Mouse (Mus musculus) embryonic facial prominence, embryonic 14.5 days (tissue): ENCODE data around the gene Kctd11. TPM values are rescaled to one million over a fixed set of nuclear protein-coding genes. Genes with fewer than 3 reads are reported as not detected.
"Not testable (repeated sequence)": the region's sequence is repeated elsewhere in the genome, so short reads cannot be mapped to it uniquely, and the experiment has no call there.

Experiments
- ATAC-seq: fragments of 200-750 bp; cut with Nextera tagmentation; 2 replicates; pipeline ENCODE4 v1.8.0; 2017; ENCODE audit warnings: low read depth, moderate number of reproducible peaks, moderate TSS enrichment
- DNase-seq: peaks from one replicate; pipeline ENCODE4 v3.0.0-alpha.2; 2015; ENCODE audit warnings: low spot score
- H3K27ac ChIP-seq: fragments of 300-500 bp; sonication (generic); replicated peaks from 2 replicates; pipeline ENCODE4 v1.5.1; 2014; ENCODE audit warnings: low read depth, mild to moderate bottlenecking, low read length, moderate library complexity
- H3K27me3 ChIP-seq: fragments of 300-500 bp; sonication (generic); replicated peaks from 2 replicates; pipeline ENCODE4 v1.6.1; 2014; ENCODE audit warnings: low read length; ENCODE audit not compliant: control insufficient read depth, insufficient read depth
- H3K36me3 ChIP-seq: fragments of 300-500 bp; sonication (generic); 2 replicates; pipeline ENCODE4 v1.6.1; 2014; ENCODE audit warnings: low read length, mixed read lengths; ENCODE audit not compliant: control insufficient read depth, insufficient read depth
- H3K4me1 ChIP-seq: fragments of 300-500 bp; sonication (generic); 2 replicates; pipeline ENCODE4 v1.6.1; 2014; ENCODE audit warnings: antibody characterized with exemption, low read length; ENCODE audit not compliant: control insufficient read depth, insufficient read depth
- H3K4me2 ChIP-seq: fragments of 300-500 bp; sonication (generic); 2 replicates; pipeline ENCODE4 v1.6.1; 2014; ENCODE audit warnings: low read depth, mild to moderate bottlenecking, low read length, moderate library complexity, mixed read lengths
- H3K4me3 ChIP-seq: fragments of 300-500 bp; sonication (generic); 2 replicates; pipeline ENCODE4 v1.5.1; 2014; ENCODE audit warnings: low read depth, mild to moderate bottlenecking, low read length
- H3K9ac ChIP-seq: fragments of 300-500 bp; sonication (generic); 2 replicates; pipeline ENCODE4 v1.6.1; 2014; ENCODE audit warnings: low read depth, mild to moderate bottlenecking, low read length, moderate library complexity, mixed read lengths
- H3K9me3 ChIP-seq: fragments of 300-500 bp; sonication (generic); 2 replicates; pipeline ENCODE4 v1.6.1; 2016; ENCODE audit warnings: low read length; ENCODE audit not compliant: control insufficient read depth
- WGBS: fragments of 180-500 bp; shearing (Covaris S2); extraction: QIAGEN DNeasy Blood & Tissue Kit; methylation state at CpG from one replicate; pipeline ENCODE4 v1.1.7; 2014; 5-methylcytosine and 5-hydroxymethylcytosine counted together
- polyA plus RNA-seq: library from polyadenylated mRNA; unstranded; fragments of >200 nt; fragmentation: Nextera tagmentation; extraction: Ambion mirVana; gene quantifications from 2 replicates; pipeline ENCODE4 v1.2.1, GENCODE M21; 2014

The Kctd11 gene
- polyA plus RNA-seq = 5.9 and 7.2 TPM in 2 replicates

GRCm38 (mm10) chr11:69880853-69881603 is at the start of gene Kctd11:
TSS of gene Kctd11 (minus strand) at chr11:69881406.
- Histone ChIP-seq H3K36me3 (no peaks in the 10 kb centered on the region), H3K4me2 (peak within 1 kb of the TSS; percentile 92), H3K9me3 (no peaks in the 10 kb centered on the region), H3K27me3 (no peaks in the 10 kb centered on the region), H3K4me1 (peaks cover 38% of the 10 kb centered on the region), H3K27ac (peak within 1 kb of the TSS; percentile 91), H3K4me3 (peak within 1 kb of the TSS; percentile 56), H3K9ac (peak within 1 kb of the TSS; percentile 72)
- under 1% methylated on average over 35 of the region's 46 CpGs for WGBS
- peak; percentile 90 for DNase-seq
- ATAC-seq = peak; percentile 88

- not testable (repeated sequence) for H3K27me3 ChIP-seq, H3K9me3 ChIP-seq, H3K4me2 ChIP-seq, H3K4me3 ChIP-seq, DNase-seq, H3K4me1 ChIP-seq, H3K27ac ChIP-seq, H3K36me3 ChIP-seq, H3K9ac ChIP-seq, ATAC-seq
- 84% methylated on average over 8 of the region's 8 CpGs for WGBS
These were observed 49.0 kb upstream of the Kctd11 start for GRCm38 (mm10) chr11:69930176-69930575.

GRCm38 (mm10) chr11:69929712-69930111 is 48.5 kb upstream of the Kctd11 start:
- no peaks in the 10 kb centered on the region for H3K36me3 ChIP-seq
- H3K4me2 ChIP-seq = no peak overlapping the region
- no peaks in the 10 kb centered on the region for H3K4me1 ChIP-seq
- no peak overlapping the region for H3K4me3 ChIP-seq
- H3K9me3 ChIP-seq = no peaks in the 10 kb centered on the region
- no peak overlapping the region for H3K27ac ChIP-seq
- no peak overlapping the region for H3K9ac ChIP-seq
- 74% methylated on average over 4 of the region's 4 CpGs for WGBS
- no peak for ATAC-seq
- H3K27me3 ChIP-seq = no peaks in the 10 kb centered on the region
- DNase-seq = no peak

DNA sequence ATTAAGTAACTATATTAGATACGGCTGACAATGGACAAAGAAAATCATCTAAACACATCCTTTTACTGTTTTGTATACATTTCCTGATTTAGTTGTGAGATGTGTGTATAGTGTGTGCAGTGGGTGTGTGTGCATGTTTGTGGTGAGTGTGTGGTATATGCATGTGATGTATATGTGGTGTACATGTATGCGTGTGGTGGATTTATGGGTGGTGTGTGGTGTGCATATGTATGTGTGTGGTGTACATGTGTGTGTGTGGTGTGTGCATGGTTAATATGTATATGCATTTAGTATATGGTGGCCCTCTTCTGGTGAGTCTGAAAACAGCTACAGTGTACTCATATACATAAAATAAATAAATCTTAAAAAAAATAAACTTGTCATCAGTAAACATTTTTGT is 46.3 kb upstream of the Kctd11 start:
- ATAC-seq (no peak), DNase-seq (no peak)
- Histone ChIP-seq H3K36me3 (no peaks in the 10 kb centered on the region), H3K27me3 (no peaks in the 10 kb centered on the region), H3K4me2 (no peak overlapping the region), H3K27ac (no peak overlapping the region), H3K4me3 (no peak overlapping the region), H3K9ac (no peak overlapping the region), H3K4me1 (peaks cover 3% of the 10 kb centered on the region; the same call in 1 of the 2 replicates), H3K9me3 (no peaks in the 10 kb centered on the region)
- 94% methylated on average over 2 of the region's 2 CpGs for WGBS

DNA sequence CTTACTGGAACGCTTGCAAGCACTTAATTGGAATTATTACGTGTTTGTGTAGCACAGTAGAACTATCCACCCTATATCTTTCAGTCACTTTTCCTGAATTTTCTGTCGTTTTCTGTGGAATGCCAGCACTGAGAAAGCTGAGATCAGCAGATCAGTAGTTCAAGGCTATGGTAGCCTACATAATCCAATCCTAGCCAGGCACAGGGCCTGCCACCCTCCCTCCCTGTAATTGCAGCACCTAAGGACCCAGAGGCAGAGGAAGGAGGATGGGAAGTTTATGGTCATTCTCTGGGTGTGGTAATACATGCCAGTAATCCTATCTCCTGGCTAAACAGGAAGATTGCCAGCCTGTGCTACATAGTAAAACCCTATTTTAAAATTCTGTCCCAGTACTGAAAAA is 41.6 kb upstream of the Kctd11 start:
- no peak overlapping the region for H3K9ac ChIP-seq
- no peaks in the 10 kb centered on the region for H3K9me3 ChIP-seq
- ATAC-seq = no peak
- peak overlapping the region; percentile 98 for H3K27ac ChIP-seq
- H3K4me3 ChIP-seq = no peak overlapping the region
- peaks cover 13% of the 10 kb centered on the region for H3K4me1 ChIP-seq
- peaks cover 17% of the 10 kb centered on the region for H3K36me3 ChIP-seq
- DNase-seq = no peak
- H3K4me2 ChIP-seq = no peak overlapping the region
- 62% methylated on average over 3 of the region's 3 CpGs for WGBS
- no peaks in the 10 kb centered on the region for H3K27me3 ChIP-seq

- DNase-seq = no peak
- Histone ChIP-seq H3K9ac (peak overlapping the region; percentile 75), H3K36me3 (peaks cover 23% of the 10 kb centered on the region), H3K9me3 (no peaks in the 10 kb centered on the region), H3K4me2 (peak overlapping the region; percentile 70), H3K27ac (peak overlapping the region; percentile 98), H3K4me3 (peak overlapping the region; percentile 94), H3K4me1 (peaks cover 13% of the 10 kb centered on the region), H3K27me3 (no peaks in the 10 kb centered on the region)
- ATAC-seq = no peak; the same call in 1 of the 2 replicates
- WGBS = 3% methylated on average over 12 of the region's 12 CpGs
These were observed 41.0 kb upstream of the Kctd11 start for GRCm38 (mm10) chr11:69922012-69922756.

GRCm38 (mm10) chr11:69921114-69922011 is 40.2 kb upstream of the Kctd11 start, which contains the start of gene Eif5a:
TSS of gene Eif5a (minus strand) at chr11:69921958.
- H3K9ac ChIP-seq = peak within 1 kb of the TSS; percentile 99
- peak; percentile 96 for ATAC-seq
- peak within 1 kb of the TSS; percentile 75 for H3K4me2 ChIP-seq
- H3K4me3 ChIP-seq = peak within 1 kb of the TSS; percentile 94
- H3K36me3 ChIP-seq = peaks cover 31% of the 10 kb centered on the region
- H3K27me3 ChIP-seq = no peaks in the 10 kb centered on the region
- DNase-seq = peak; percentile 100
- H3K9me3 ChIP-seq = no peaks in the 10 kb centered on the region
- peaks cover 13% of the 10 kb centered on the region for H3K4me1 ChIP-seq
- under 1% methylated on average over 50 of the region's 78 CpGs for WGBS
- H3K27ac ChIP-seq = peak within 1 kb of the TSS; percentile 98
